Mouse (Mus musculus) layer of hippocampus, adult 11-12 months (tissue): Measurements from ENCODE around the gene Rras2.

Experiments
- DNase-seq: peaks from one replicate; pipeline ENCODE4 v3.0.0; 2022; ENCODE audit warnings: low spot score

The Rras2 gene

DNA sequence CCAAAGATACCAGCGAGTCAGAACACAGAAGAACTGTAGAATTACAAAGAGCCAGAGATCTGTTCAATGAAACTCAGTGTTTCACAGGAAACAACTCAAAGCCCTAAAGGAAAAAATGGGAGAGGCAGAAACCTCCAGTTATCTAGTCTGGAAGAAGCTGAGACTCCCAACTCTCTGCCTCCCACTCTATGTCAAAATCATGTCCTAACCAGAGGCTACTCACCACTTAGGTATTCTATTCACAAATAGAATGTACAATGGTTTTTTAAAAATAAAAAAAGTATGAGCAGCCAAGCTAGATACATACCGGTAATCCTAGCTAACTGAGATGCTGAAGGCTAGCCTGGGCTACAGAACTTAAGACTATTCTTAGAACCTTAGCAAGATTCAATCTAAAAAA is 3.3 kb downstream of the Rras2 start:
- DNase-seq = no peak

DNA sequence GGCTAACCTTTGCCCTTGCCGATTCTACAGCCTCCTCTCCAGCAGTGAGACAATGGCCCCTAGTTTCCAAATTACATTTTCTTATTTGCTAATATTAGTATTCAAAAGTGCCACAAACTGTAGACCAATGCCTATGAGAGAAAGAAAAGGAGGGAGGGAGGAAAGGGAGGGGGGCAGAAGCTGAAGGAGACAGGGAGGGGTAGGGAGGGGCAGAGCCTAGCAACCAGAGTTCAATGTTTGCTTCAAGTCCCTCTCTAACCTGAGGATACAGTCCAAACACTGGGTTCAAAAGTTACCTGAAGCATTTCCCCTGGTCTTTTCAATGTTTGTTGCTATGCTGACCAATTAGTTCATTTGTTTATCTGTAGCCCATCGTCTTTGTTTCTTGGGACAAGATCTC is 7.1 kb downstream of the Rras2 start:
- DNase-seq = no peak

DNA sequence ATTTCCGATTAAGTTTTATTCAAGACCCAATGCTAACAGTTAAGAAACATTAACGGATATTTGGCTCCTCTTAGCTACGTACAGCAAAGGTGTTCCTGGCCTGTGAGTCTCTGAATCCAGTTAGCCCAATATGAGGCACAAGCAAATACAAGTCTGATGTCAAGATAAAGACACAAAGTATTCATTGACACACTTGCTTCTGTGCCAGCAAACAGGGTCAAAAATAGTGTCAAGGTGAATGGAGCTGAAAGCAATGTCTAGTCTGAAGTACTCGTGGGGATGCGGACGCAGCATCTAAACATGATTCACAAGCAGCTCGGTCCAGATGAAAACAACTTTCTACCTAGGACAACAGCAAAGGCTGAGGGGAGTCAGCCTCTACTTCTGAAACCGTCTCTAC is 11.7 kb downstream of the Rras2 start:
- DNase-seq = no peak

DNA sequence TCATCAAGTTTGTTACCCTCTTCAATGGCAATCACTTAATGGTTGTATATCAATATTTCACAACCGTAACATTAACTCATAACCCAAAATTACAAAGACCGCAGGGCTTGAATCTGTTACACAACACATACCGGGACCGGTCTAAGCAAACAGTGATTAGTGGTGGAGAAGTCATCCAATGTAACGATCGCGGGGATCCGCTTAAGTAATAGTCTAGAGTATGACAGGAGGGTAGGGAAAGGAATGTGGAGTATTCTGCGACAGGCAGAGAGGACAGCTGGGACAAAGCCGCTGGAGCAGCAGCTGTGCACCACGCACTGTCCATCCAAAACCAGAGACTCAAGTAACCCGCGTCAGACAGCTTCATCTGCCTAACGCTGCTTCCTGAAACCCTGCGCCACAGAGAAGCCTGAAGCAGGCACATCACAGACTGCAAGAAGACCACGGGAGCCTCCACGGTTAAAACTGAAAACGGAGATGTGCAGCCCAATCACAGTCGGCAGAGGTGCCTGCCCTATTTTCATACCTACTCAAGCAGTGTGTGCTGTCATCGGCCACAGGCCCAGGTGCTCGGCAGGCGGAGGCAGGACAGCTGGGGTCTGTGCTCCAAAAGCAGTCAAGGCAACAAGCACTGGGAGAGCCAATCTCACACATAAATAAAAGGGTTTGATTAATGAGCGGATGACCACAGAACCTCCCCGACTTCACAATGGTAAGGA is 13.8 kb downstream of the Rras2 start:
- no peak for DNase-seq

DNA sequence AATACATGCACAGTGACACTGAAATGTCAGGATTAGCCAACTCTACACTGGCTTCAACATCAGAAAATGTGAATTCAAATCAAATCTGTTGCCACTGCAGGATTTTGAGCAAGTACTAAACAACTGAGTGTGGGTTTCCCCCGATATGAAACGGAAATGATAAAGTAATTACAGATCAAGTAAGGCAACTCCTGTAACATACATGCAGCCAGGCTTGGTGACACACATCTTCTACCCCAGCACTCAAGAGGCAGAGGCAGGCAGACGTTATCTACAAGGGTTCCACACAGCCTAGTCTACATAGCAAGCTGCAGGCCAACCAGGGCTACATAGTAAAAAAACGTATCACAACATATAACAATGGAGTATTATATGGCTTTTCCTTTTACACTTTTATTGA is 14.4 kb downstream of the Rras2 start:
- DNase-seq = no peak

DNA sequence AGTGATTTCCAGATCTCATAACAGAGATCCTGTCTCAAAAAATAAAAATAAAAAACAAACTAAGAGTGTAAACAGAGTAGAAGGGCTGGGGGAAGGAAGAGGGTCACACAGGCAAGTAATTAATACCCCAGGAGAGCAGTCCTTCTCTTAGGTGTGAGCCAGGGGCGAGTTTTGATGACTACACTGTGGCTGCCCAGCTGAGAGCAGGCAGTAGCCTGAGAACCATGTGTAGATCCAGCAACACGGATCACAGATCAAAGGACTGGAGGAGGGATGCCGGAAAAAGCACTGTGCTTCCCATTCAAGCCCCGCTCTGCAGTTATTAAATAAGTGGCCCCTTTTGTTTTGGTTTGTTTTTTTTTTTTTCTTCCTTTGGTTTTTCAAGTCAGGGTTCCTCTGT is 15.0 kb downstream of the Rras2 start:
- DNase-seq = no peak

DNA sequence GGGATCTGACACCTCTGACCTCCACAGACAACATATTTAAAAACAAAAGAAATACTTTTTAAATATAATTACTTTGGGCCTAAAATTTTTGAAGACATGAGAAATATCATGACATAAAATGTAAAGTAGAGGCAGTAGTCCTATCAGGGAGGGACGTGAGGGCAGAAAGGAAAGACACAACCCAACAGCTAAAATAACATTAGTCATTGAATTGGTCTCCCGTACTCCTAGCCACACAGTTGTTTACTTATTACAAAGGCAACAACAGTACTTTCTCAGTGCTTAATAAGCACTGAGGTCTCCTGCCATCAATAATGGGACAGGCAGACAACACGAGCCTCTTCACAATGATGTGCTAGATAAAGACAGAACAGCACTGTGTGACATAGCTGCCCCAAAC is 16.2 kb downstream of the Rras2 start:
- no peak for DNase-seq

DNA sequence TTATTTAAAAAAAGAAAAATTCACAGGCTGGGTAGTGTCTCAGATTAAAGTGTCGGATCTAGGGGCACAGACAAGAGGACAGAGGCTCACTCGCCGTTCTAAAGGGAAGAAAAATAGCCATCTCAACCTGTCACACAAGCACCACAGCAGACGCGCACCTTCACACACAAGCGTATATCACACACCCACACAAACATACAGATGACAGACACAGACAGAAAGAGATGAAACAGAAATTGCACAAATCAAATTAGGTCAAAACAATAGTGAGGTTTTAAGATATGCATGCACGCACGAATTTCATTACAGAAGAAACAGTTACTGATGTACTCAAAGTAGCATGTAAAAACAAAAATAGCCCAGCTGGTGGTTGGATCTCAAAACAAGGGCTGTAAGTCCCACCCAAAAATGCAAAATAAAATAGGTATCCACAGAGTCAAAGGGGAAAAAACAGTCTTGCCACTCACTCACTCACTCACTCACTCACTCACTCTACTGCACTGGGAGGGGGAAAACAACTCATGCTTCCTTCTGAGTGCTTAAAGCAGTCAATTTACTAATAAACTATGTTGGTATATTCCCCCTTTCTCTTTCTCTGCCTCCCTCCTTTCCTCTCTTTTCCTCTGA is 23.9 kb downstream of the Rras2 start:
- DNase-seq = no peak

DNA sequence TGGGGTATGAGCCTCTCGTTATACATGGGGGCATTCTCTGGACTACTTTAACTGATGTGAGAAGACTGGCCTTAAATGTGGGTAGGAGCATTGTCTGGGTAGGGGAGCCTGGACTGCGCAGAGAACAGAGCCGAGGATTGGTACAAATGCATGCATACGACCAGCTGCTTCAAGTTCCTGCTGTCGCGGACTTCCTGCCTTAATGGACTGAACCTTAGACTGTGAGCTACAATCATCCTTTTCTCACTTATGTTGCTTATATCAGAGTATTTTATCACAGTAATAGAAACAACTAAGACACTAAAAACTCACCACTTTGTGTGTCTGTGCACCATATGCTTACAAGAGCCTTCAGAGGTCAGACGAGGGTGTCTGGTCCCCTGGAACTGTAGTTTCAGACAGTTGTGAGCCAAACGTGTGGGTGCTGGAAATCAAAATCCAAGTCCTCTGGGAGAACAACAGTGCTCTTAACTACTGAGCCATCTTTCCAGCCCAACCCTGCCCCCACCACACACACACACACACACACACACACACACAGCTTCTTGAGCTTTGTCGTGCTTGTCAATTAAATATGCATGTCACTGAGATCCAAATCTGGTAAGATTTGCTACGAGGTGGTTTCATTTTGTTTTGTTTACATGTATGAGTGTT is 26.6 kb downstream of the Rras2 start:
- no peak for DNase-seq

DNA sequence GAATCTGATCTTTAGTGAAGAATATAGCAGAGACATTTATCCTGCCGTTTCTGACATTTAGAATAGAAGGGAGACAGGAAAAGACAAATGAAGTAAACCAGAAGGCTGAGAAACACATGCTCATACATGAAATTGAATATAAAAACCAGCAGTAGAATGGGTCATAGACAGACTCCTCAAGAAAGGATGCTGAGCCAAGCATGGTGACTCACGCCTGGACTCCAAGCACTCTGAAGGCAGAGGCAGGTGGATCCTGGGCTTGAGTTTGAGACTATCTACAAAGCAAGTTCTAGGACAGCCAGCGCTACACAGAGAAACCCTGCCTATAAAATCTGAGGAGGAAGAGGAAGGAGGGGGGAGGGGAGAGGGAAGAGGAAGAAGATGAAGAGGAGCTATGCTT is 27.4 kb downstream of the Rras2 start:
- DNase-seq = no peak

DNA sequence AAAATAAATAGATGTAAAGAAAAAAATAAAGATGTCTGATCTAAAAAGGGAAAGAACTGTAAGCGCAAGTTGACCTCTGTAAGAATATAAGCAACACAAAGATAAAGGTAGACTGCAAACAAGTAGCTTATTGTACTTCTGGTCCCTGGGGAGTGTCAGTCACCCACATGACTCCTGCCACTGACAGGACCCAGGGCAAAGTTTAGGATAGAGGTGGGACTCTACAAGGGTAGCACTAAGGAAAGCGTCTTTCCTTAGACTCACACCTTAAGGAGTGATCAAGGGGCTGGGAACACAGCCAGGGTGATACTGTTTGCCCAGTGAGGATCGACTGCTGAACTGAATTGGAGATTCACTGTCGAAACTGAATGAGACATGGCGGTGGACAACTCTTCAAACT is 28.7 kb downstream of the Rras2 start:
- no peak for DNase-seq

DNA sequence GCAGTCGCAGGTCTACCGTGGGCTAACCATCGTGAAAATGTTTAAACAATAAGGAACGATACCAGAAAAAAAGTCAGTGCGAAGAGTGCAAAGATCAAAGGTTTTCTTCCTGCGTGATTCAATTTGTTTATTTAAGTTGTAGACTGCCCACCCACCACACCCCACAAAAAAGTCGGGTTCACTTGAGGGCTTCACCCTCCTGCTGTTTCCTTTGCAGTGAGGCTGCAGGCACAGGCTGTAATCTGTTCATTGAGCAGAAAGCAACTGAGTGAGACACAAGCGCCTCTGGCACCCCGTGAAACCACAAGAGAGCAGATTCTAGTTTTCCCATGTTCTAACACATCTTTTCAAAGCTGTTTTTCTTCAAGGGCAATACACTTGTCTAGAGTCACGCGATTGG is 29.6 kb downstream of the Rras2 start:
- no peak for DNase-seq

DNA sequence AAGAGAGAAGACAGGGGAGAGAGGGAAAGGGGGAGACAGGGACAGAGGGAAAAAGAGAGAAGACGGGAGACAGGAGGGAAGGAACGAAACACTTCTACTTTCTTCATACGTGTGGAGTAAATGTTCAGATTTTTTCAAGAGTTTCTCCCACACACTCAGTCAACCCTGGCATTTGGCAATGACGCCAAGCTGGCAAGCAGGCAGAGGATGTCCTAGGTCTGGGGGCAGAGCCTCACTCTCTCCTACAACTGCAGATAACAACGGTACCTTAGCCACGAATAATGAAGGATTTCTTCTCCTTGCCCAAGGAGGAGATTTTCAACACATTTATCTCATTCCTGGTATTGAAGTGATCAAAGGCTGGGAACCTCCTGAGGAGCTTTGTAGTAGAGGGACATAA is 30.2 kb downstream of the Rras2 start:
- DNase-seq = no peak

DNA sequence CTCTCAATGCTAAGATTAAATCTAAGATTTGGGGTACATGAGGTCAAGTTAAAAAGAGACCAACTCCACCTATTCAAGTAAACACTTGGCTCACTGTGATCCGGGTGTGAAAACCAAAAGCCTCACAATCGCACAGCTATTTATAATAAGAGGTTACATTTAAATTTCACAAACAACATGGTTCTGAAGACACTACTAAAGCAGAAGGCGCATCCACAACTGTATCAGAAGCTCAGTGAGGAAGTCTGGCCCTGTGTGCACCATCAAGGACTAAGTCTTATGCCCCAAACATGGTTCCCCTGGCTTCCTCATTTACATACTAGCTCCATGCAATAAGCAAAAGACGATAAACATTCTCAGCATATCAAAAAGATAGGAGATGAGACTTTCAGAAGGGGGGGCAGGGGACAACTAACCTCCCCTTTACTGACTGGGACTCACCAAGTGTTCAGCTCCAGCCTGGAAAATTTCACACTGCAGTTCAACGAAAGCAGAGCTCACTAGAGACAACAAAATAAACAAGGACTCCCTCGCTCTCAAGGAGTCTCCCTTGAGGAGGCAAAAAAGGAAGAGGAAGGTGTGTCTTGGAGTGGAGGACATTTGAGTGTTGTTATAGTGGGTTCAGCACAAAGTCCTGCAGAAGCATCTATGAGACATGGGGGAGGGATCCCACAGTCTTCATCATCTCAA is 31.4 kb downstream of the Rras2 start:
- no peak for DNase-seq

DNA sequence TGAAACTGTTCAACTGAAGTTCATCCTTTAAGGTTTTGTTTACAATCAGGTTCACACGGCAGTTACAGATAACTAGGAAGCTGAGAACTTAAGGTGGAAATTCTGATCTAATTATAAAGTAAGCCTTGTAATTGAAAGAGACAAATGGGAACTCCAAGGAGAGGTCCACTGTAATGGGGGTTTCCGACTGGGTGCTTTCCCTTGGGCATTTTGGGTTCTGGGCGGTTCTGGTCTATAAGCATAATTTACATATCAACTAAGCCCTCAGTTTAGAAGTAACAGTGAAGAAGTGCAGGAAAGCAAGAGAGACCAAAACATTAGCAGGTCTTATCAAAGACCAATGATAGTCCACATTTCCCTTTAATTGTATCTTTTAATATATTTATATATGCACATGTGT is 33.8 kb downstream of the Rras2 start:
- no peak for DNase-seq

DNA sequence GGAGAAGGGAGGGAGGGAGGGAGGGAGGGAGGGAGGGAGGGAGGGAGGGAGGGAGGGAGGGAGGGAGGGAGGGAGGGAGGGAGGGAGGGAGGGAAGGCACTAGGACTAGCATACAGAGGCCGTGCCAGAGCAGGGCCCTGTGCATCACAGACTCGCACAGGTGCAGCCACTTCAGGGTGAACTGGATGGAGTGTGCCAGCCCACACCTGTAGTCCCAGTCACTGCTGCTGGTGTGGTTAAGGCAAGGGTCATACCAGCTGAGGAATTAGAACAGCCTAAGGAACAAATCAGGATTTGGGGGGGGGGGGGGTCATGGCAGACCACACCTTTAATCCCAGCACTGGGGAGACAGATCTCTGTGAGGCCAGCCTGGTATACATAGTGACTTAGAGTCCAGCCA is 34.5 kb downstream of the Rras2 start:
- no peak for DNase-seq

DNA sequence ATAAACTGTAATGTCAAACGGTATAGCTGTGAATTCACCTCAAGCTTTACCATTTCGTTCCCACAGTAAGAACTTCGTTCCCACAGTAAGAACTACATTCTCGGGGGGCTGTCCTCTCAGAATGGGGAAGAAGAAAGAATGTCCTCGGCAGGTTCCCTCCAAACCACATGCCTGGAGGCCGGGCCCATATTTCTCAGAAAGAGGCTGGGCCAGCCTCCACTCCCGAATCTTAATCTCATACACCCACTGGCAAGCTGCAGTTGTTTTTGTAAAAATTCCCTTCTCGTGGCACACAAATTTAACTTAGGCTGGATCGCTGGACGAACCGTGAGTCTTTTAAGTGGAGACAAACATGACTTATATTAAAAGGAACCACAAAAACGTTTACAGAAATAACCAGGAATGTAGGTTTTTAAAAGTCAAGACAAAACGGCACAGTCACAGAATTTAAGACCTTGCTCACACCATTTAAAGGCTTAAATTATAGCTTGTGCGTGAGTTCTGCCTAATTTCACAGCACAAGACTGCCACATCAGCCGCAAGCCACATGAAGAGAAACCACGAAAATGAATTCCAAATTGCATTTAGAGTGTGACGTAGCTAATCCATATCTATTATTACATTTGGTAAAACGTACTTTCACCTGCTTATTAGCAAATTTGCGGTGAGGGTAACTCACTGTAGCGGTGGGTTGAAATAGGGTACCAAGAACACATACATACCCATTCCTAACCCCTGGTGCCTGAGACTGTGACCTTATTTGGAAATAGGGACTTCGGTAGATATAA is 35.8 kb downstream of the Rras2 start:
- DNase-seq = no peak

DNA sequence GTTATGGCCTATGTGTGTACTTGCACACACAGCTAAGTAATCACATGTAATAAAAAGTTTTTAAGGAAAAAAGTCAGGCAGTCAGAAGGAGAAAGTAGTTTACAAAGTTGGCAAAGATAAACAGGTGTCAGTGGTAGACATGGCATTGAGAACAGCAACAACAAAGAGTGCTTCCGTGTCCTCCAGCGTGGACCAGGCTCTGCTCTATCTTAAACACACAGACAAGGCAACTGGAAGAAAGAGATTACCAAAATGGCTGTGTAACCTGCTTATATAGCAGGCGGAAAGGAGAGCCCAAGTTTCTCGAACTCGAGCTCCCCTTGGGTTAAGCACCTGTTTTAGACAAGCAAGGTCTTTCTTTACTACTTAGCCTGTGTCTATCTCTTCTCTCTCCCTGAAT is 37.3 kb downstream of the Rras2 start:
- no peak for DNase-seq

DNA sequence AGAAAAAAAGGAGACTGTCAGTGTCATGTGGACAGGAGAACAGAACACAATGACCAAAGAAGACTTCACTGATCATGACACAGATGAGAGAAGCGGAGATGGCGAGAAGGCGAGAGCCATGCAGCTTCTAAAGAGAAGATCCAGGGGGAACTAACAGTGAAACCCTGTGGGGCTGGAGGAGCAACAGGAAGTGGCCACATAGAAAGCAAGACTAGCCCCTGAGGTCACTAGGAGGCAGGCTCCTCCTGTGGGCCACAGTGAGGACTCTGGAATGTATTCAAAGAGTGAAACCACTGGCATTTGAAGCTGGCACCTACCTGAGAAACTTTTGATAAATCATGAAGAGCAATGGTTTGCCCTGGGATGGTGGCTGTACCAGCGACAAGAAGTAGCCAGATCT is 38.2 kb downstream of the Rras2 start:
- no peak for DNase-seq

DNA sequence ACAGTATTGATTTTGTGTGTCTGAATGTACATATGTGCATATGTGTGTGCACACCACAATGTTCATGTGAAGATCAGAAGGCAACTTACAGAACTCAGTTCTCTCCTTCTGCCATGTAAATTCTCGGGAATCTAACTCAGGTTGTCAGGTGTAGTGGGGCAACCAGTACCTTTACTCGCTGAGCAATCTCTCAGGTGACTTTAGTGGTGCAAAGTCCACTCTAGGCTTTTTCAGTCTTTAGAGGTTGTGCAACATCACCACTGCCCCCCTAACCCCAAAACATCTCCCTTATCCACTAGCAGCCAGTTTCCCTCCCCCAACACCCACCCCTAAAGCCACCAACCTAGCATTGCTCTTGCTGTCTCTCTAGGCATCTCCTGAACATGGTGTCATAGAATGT is 43.0 kb downstream of the Rras2 start:
- no peak for DNase-seq

DNA sequence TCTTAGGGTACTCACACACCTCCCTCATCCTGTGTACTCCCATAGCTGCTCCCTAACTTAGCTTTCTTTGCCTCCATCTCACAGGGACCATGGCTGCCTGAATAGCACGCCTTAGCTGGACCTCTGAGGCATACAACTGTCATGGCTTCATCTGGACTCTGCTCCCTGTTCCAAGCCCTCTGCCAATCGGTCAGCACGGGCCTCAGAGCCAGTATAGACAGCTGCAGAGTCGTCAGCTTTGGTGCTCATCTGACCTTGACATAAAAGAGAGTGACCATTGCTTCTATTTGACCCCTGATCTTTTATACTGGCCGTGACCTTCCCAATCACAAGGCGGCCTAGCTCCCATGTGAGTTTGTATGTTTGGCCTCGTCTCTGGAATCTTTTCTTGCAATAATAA is 43.4 kb downstream of the Rras2 start:
- DNase-seq = no peak

DNA sequence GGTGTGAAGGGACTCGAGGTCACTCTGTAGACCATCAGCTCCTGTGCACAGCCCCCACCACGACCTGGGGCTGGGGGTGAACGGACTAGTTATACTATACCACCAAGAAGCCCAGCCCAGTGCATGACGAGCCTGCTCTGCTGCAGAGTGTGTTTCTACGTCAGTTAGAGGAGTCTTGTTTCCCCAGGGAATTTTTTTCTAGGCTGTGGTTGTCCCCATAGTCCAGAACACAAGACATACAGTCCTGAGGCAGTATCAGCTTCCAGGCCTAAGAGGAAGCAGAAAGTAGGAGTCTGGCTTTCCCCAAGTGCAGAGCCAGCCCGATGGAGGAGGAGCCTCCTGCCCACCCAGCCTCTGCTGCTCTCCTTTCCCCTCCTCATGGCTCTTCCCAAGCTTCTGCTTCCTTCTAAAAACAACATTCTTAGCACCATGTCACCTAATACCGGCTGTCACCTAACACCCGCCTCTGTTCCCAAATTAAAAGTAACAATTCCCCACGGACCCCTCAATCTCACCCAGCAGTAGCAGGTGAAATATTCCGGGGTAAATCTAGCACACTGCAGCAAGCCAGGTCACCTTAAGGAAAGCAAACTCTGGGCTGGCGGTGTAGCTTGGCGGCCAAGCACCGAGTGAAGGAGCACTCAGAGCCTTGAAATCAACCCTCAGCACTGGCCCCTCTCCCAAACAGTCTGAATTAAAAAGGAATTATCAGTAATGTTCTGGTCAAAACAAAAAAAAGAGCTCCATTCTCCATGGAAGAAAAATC is 45.5 kb downstream of the Rras2 start:
- no peak for DNase-seq
